Mouse (Mus musculus) embryonic facial prominence, embryonic 14.5 days (tissue): ENCODE measurements at regions not wholly inside any gene's neighbourhood (a gene's known extent, or its start where the extent isn't known, plus 50 kb on each side); places are given as distances from the start of the nearest gene placed in this dataset.

Experiments used
- ATAC-seq: fragments of 200-750 bp; cut with Nextera tagmentation; 2 replicates; pipeline ENCODE4 v1.8.0; 2017; ENCODE audit warnings: low read depth, moderate number of reproducible peaks, moderate TSS enrichment
- DNase-seq: peaks from one replicate; pipeline ENCODE4 v3.0.0-alpha.2; 2015; ENCODE audit warnings: low spot score
- H3K27ac ChIP-seq: fragments of 300-500 bp; sonication (generic); replicated peaks from 2 replicates; pipeline ENCODE4 v1.5.1; 2014; ENCODE audit warnings: low read depth, mild to moderate bottlenecking, low read length, moderate library complexity
- H3K27me3 ChIP-seq: fragments of 300-500 bp; sonication (generic); replicated peaks from 2 replicates; pipeline ENCODE4 v1.6.1; 2014; ENCODE audit warnings: low read length; ENCODE audit not compliant: control insufficient read depth, insufficient read depth
- H3K36me3 ChIP-seq: fragments of 300-500 bp; sonication (generic); 2 replicates; pipeline ENCODE4 v1.6.1; 2014; ENCODE audit warnings: low read length, mixed read lengths; ENCODE audit not compliant: control insufficient read depth, insufficient read depth
- H3K4me1 ChIP-seq: fragments of 300-500 bp; sonication (generic); 2 replicates; pipeline ENCODE4 v1.6.1; 2014; ENCODE audit warnings: antibody characterized with exemption, low read length; ENCODE audit not compliant: control insufficient read depth, insufficient read depth
- H3K4me2 ChIP-seq: fragments of 300-500 bp; sonication (generic); 2 replicates; pipeline ENCODE4 v1.6.1; 2014; ENCODE audit warnings: low read depth, mild to moderate bottlenecking, low read length, moderate library complexity, mixed read lengths
- H3K4me3 ChIP-seq: fragments of 300-500 bp; sonication (generic); 2 replicates; pipeline ENCODE4 v1.5.1; 2014; ENCODE audit warnings: low read depth, mild to moderate bottlenecking, low read length
- H3K9ac ChIP-seq: fragments of 300-500 bp; sonication (generic); 2 replicates; pipeline ENCODE4 v1.6.1; 2014; ENCODE audit warnings: low read depth, mild to moderate bottlenecking, low read length, moderate library complexity, mixed read lengths
- H3K9me3 ChIP-seq: fragments of 300-500 bp; sonication (generic); 2 replicates; pipeline ENCODE4 v1.6.1; 2016; ENCODE audit warnings: low read length; ENCODE audit not compliant: control insufficient read depth
- WGBS: fragments of 180-500 bp; shearing (Covaris S2); extraction: QIAGEN DNeasy Blood & Tissue Kit; methylation state at CpG from one replicate; pipeline ENCODE4 v1.1.7; 2014; 5-methylcytosine and 5-hydroxymethylcytosine counted together

DNA sequence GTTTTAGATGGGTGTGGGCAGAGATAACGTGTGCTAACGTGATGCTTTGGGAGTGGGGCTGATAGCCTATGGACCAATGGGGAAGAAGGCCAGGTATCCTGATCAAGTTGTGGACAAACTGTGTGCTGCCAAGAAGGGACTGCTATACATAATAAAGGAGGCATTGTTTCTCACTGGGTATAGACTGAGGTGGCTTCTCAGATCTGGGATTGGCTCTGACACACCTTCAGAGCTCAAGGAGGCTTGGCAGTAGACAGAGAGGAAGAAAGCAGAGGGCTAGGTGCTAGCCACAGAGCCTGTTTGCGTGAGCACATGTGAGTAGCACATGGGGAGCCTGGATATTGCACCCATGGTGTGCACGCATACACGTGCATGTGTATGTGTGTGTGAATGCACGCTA lies 205.1 kb upstream of the Sash1 start:
- Histone ChIP-seq H3K27ac (no peak overlapping the region), H3K36me3 (no peaks in the 10 kb centered on the region), H3K9ac (no peak overlapping the region), H3K4me1 (no peaks in the 10 kb centered on the region), H3K9me3 (no peaks in the 10 kb centered on the region), H3K27me3 (no peaks in the 10 kb centered on the region), H3K4me2 (no peak overlapping the region), H3K4me3 (no peak overlapping the region)
- no peak for DNase-seq
- ATAC-seq: no peak
- 82% methylated on average over 6 of the region's 6 CpGs for WGBS

DNA sequence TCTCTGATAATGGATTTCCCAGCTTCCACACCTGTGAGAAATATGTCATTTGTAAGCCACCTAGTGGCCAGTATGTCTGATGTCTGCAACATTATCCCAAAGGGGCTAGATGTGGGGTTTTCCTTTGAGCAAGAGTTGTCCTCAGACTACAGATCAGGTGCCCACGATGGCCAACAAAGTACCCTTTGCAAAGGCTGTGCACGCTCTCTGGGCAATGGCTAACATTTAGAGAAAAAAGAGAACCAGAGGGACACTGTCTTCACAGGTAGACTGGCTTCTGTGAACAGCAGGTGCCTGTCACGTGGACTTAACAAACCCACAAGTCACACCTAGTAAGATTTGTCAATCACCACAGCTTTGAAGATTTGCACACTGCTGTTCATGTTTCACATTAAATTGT lies 202.0 kb upstream of the Sash1 start:
- no peak overlapping the region for H3K27ac ChIP-seq
- no peaks in the 10 kb centered on the region for H3K36me3 ChIP-seq
- H3K4me1 ChIP-seq: no peaks in the 10 kb centered on the region
- no peak overlapping the region for H3K9ac ChIP-seq
- H3K4me3 ChIP-seq: no peak overlapping the region
- ATAC-seq (no peak), DNase-seq (no peak)
- no peak overlapping the region for H3K4me2 ChIP-seq
- H3K27me3 ChIP-seq: no peaks in the 10 kb centered on the region
- 78% methylated on average over 3 of the region's 3 CpGs for WGBS
- H3K9me3 ChIP-seq: no peaks in the 10 kb centered on the region

DNA sequence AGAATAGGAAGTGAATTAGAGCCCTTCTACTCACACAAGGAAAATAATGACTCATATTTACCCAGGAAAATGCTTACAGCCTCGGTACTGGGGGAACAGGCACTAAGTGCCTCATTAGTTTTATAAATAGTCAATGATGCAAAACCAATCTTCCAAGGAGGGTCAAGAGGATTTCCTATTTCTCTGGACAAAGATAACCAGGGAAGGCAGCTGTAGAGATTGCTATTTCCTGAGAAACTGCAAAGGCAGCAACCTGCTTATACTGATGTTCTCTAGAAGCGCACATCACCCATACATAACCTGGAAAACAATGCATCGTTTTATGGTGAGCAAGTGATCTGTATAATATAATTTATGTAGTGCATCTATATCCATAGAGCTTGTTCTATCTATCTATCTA lies 201.3 kb upstream of the Sash1 start:
- WGBS: 86% methylated on average over 3 of the region's 3 CpGs

DNA sequence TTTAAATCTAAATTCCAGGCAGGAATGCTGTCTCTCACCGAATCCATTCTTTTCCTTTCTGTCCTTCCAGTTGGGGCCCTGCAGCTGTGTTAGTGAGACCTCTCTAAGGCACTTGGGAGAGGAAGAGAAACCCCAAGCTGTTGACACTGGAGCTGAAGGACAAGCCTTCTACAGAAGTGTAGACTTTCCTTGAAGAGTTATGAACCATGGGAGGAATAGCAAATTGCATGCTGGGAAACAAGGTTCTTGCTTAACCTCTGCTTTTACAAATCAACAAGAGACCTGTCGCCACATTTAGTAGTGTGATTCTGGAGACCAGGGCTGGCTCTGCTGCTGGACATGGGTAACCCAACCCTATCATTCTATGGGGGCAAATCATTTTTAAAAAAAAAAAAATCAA lies 200.8 kb upstream of the Sash1 start:
- no peak overlapping the region for H3K27ac ChIP-seq
- no peak overlapping the region for H3K4me3 ChIP-seq
- no peaks in the 10 kb centered on the region for H3K4me1 ChIP-seq
- H3K4me2 ChIP-seq: no peak overlapping the region
- no peaks in the 10 kb centered on the region for H3K9me3 ChIP-seq
- DNase-seq: no peak
- H3K9ac ChIP-seq: no peak overlapping the region
- no peak for ATAC-seq
- WGBS: 74% methylated on average over 2 of the region's 2 CpGs
- no peaks in the 10 kb centered on the region for H3K27me3 ChIP-seq
- no peaks in the 10 kb centered on the region for H3K36me3 ChIP-seq

More for the DNA sequence above, 201.3 kb upstream of the Sash1 start:
- no peak overlapping the region for H3K4me3 ChIP-seq
- no peaks in the 10 kb centered on the region for H3K9me3 ChIP-seq
- no peaks in the 10 kb centered on the region for H3K36me3 ChIP-seq
- H3K27ac ChIP-seq: no peak overlapping the region
- no peak for DNase-seq
- no peaks in the 10 kb centered on the region for H3K4me1 ChIP-seq
- no peak for ATAC-seq
- H3K27me3 ChIP-seq: no peaks in the 10 kb centered on the region
- no peak overlapping the region for H3K9ac ChIP-seq
- no peak overlapping the region for H3K4me2 ChIP-seq

DNA sequence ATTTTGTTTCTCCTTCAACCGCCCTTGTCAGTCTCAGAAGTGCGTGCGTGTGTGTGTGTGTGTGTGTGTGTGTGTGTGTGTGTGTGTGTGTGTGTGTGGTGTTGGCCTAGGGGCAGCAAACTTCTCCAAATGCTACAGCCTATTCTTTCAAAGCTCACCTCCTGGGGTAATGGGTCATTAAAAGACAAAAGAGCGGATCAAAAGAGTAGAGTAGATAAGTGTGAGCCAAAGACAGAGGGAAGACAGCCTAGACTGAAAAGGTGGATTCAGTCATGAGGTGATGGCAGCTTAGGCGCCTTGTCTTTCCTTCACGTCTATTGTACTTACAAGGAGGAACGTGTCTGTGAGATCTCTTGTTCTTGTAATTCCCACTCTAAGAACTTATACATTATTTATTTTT lies 199.6 kb upstream of the Sash1 start:
- Histone ChIP-seq H3K9me3 (no peaks in the 10 kb centered on the region), H3K4me2 (no peak overlapping the region), H3K4me1 (no peaks in the 10 kb centered on the region), H3K36me3 (no peaks in the 10 kb centered on the region), H3K27me3 (no peaks in the 10 kb centered on the region), H3K4me3 (no peak overlapping the region), H3K9ac (no peak overlapping the region), H3K27ac (no peak overlapping the region)
- WGBS: 72% methylated on average over 7 of the region's 7 CpGs
- no peak for ATAC-seq
- no peak for DNase-seq

DNA sequence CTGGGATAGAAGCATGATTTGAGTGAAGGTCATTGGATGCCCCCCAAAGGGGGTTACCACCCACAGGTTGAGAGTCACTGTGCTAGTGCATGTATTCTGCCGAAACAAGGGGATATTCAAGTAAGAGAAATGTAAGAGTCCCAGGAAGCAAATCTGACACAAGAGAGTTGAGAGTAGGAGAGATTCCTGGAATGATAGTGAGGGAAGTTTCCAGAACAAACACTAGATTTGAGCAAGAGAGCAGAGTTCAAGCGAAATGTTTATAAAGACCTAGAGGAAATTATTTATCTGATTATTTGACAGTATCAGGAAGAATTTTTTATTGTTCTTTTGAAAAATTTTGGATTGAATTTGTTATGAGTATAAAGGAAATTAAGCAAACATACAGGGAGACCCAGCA lies 189.0 kb upstream of the Sash1 start:
- Histone ChIP-seq H3K4me1 (no peaks in the 10 kb centered on the region), H3K36me3 (no peaks in the 10 kb centered on the region), H3K9ac (no peak overlapping the region), H3K4me3 (no peak overlapping the region), H3K4me2 (no peak overlapping the region), H3K27ac (no peak overlapping the region), H3K27me3 (no peaks in the 10 kb centered on the region), H3K9me3 (no peaks in the 10 kb centered on the region)
- 93% methylated on average over 2 of the region's 2 CpGs for WGBS
- ATAC-seq (no peak), DNase-seq (no peak)

DNA sequence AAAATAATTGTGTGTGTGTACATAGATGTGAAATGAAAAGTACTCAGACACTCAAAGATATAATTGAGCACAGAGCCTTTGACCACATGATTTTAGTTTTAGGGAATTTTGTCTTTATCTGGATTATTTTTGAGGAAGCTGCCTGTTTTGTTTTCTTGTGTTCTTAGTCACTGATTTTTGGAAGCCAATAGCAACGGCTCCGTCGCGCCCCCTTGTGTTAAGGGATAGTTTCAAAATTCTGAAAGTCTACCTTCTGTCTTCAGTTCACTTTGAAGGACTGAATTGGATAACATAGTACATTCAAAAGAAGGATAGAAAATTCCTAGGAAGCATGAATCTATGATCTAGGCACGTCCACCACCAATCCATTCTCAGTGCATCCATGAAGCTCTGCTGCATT lies 185.8 kb upstream of the Sash1 start:
- no peaks in the 10 kb centered on the region for H3K4me1 ChIP-seq
- no peak overlapping the region for H3K27ac ChIP-seq
- H3K4me2 ChIP-seq: no peak overlapping the region
- H3K9ac ChIP-seq: no peak overlapping the region
- 19% methylated on average over 5 of the region's 5 CpGs for WGBS
- H3K4me3 ChIP-seq: no peak overlapping the region
- no peaks in the 10 kb centered on the region for H3K27me3 ChIP-seq
- no peaks in the 10 kb centered on the region for H3K9me3 ChIP-seq
- no peak for DNase-seq
- H3K36me3 ChIP-seq: no peaks in the 10 kb centered on the region
- ATAC-seq: no peak

DNA sequence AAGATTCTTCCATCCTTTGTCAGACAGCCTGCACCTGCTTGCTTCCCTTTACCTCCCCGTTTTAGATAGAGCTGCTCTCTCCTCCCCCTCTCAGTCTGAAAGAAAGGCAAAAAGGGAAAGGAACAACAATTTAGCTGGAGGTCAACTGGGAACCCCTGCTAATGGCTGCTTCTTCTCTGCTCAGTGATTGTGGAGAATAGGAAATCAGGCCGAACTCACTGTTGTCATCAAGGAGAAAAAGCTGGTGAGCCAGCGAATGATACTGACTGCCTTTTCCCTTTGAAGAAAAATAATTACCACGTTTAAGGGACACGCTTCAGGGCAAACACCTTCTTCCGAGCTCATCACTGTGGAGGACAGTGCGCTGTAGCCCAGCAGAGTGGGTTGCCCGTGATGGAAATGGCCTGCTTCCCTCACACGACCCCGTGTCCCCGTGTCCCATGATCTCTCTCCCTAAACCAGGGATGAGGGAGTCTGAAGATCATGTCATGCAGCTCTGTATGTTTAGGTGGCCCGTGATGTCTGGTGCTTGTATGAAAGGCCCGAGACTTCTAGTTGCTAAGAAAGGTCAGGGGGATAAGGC lies 183.8 kb upstream of the Sash1 start:
- no peak for DNase-seq
- no peaks in the 10 kb centered on the region for H3K4me1 ChIP-seq
- 81% methylated on average over 13 of the region's 13 CpGs for WGBS
- H3K27ac ChIP-seq: no peak overlapping the region
- no peak overlapping the region for H3K9ac ChIP-seq
- H3K27me3 ChIP-seq: no peaks in the 10 kb centered on the region
- no peaks in the 10 kb centered on the region for H3K9me3 ChIP-seq
- H3K4me3 ChIP-seq: no peak overlapping the region
- no peaks in the 10 kb centered on the region for H3K36me3 ChIP-seq
- no peak for ATAC-seq
- no peak overlapping the region for H3K4me2 ChIP-seq

DNA sequence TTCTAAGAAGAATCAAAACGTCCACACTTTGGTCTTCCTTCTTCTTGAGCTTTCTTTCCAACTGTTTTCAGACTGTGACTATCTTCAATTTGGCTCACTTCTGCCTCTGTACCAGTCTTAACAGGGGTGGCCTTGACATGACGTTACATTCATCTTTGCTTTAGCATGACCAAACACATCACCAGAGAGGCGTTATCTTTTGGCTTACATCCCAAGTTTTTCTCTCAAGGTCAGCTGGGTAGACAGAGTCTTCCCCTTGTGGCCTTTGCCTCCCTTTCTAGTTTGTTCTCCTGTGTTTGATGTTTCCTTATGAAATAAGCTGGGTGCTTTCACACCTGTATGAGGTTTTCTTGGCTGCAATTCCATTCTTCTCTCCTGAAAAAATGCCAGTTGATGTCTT lies 180.7 kb upstream of the Sash1 start:
- no peak overlapping the region for H3K27ac ChIP-seq
- no peak for DNase-seq
- no peaks in the 10 kb centered on the region for H3K9me3 ChIP-seq
- H3K9ac ChIP-seq: no peak overlapping the region
- H3K4me3 ChIP-seq: no peak overlapping the region
- H3K4me1 ChIP-seq: no peaks in the 10 kb centered on the region
- H3K36me3 ChIP-seq: no peaks in the 10 kb centered on the region
- 76% methylated on average over 3 of the region's 3 CpGs for WGBS
- H3K27me3 ChIP-seq: no peaks in the 10 kb centered on the region
- ATAC-seq: no peak
- no peak overlapping the region for H3K4me2 ChIP-seq
